Mouse (Mus musculus): Measurements from ENCODE around the gene Casp8. TPM values are rescaled to one million over a fixed set of nuclear protein-coding genes. Genes with fewer than 3 reads are reported as not detected.
"Not testable (repeated sequence)": the region's sequence is repeated elsewhere in the genome, so short reads cannot be mapped to it uniquely, and the experiment has no call there.

Casp8 gene
- 38.3 and 38.9 TPM in 2 replicates for polyA plus RNA-seq (2015; fragmentation: Nextera tagmentation; extraction: Ambion mirVana)

DNA sequence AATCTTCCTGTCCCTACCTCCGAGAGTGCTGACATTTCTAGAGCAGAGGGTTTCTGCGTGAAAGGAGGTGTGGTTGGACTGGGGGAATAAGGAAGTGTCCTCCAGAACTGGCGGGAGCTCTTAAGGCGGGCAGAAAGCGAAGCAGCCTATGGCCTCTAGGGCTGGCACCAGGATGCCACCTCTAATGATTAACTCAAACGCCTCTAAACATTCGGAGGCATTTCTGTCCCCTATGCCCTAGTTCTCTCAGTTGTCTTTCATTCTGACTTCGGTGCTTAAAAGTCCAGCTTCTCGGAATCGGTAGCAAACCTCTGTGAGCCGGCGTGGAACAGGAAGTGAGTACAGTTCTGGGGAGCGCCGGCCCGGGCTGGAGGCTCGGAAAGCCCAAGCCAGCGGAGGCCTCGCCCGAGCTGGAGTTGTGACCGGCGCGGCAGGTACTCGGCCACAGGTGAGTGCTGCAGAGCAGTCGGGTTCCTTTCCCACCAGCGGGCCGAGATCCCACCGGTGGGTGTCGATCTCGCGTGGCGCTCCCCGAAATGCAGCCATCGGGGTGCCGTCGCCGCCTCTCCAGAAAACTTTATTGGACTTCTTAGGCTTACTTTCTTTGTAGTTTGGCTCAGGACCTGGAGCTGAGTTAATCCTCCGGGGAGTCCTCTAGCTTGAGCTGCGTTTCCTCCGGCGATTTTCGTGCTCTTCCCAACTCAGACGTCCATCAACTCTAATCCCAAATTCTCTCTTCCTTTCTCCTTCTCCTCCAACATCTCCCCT lies at the start of gene Casp8:
TSS of gene Casp8 (plus strand) at position 84 of the 768 bp plus-strand sequence.
- Histone ChIP-seq H3K9ac (peak within 1 kb of the TSS; percentile 62), H3K4me3 (peak within 1 kb of the TSS; percentile 55), H3K27me3 (no peaks in the 10 kb centered on the region), H3K27ac (peak within 1 kb of the TSS; percentile 77), H3K36me3 (peaks cover 8% of the 10 kb centered on the region; the same call in 1 of the 2 replicates), H3K4me1 (peaks cover 2% of the 10 kb centered on the region; the same call in 1 of the 2 replicates), H3K4me2 (peak within 1 kb of the TSS; percentile 53), H3K9me3 (no peaks in the 10 kb centered on the region)
- ATAC-seq (ENCODE audit: insufficient number of reproducible peaks, low FRiP score, low TSS enrichment, low read depth), result peak; percentile 71; the same call in 1 of the 2 replicates
- WGBS, result under 1% methylated on average over 42 of the region's 42 CpGs

DNA sequence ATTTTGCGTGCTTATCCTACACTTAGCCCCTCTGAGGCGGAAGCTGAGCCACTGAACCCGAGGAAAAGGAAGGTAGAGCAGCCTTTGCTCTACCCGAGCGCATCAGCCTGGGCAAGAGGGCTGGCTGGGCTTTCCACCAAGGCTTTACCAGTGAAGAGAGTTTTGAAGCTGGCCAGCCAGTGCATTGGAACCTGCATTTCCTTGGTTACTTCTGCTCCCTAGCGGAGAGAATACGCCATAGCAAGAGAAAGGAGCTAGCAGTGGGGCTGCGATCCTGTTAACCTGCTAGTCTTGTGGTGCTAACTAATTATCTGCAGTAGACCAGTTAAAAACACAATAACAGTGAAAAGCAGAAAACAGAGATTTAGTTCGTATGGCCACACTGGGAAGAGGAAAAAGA lies 48.3 kb upstream of the Casp8 start:
- H3K36me3 ChIP-seq, result peaks cover 71% of the 10 kb centered on the region
- no peak overlapping the region for H3K4me3 ChIP-seq
- ATAC-seq (ENCODE audit: insufficient number of reproducible peaks, low FRiP score, low TSS enrichment, low read depth), result no peak
- 69% methylated on average over 9 of the region's 9 CpGs for WGBS
- 0 out of 2 replicates have a peak, but pooled peaks cover 2% of the 10 kb centered on the region for H3K4me1 ChIP-seq
- no peak overlapping the region for H3K9ac ChIP-seq
- no peak overlapping the region for H3K4me2 ChIP-seq
- no peaks in the 10 kb centered on the region for H3K27me3 ChIP-seq
- H3K9me3 ChIP-seq, result no peaks in the 10 kb centered on the region
- H3K27ac ChIP-seq, result no peak overlapping the region

DNA sequence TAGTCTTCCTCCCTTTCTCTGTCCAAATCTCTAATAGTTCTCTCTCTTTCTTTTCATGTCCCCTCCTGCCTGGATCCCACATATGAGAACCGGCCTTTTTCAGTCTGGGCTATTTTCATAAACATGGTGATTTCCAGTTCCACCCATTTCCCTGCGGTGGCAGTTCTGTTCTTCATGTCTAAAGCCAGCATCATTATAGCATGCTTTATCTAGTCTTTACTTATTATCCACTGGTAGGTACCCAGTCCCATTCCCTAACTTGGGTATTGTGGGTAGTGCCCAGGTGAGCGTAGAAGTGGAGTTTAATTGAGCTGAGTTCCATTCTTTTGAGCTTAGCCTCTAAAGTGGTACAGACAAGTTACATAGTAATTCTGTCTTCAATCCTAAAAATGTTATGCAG lies 35.7 kb upstream of the Casp8 start:
- Histone ChIP-seq H3K9ac (no peak overlapping the region), H3K27ac (no peak overlapping the region), H3K4me3 (no peak overlapping the region), H3K4me2 (no peak overlapping the region), H3K36me3 (peaks cover 39% of the 10 kb centered on the region), H3K27me3 (no peaks in the 10 kb centered on the region), H3K4me1 (no peaks in the 10 kb centered on the region), H3K9me3 (no peaks in the 10 kb centered on the region)
- no peak for ATAC-seq (ENCODE audit: insufficient number of reproducible peaks, low FRiP score, low TSS enrichment, low read depth)
- 95% methylated on average over 3 of the region's 3 CpGs for WGBS

DNA sequence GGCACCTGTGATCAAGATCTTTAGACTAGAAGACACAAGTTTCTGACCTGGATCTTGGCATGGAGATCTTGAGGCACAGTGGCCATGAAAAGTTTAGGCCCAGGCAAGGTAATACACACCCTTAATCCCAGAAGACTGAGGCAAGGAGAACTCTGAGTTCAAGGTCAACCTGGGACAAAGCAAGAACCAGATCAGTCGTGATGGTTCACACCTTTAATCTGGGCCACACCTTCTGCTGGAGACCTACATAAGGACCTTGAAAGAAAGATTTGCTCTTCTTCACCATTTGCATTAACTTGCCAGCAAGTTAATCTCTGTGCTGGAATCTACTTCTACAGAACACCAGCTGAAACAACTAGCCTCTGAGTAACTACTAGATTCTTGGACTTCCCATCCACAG lies 34.6 kb upstream of the Casp8 start:
- 72% methylated on average over 1 of the region's 1 CpGs for WGBS
- no peak overlapping the region for H3K4me3 ChIP-seq

DNA sequence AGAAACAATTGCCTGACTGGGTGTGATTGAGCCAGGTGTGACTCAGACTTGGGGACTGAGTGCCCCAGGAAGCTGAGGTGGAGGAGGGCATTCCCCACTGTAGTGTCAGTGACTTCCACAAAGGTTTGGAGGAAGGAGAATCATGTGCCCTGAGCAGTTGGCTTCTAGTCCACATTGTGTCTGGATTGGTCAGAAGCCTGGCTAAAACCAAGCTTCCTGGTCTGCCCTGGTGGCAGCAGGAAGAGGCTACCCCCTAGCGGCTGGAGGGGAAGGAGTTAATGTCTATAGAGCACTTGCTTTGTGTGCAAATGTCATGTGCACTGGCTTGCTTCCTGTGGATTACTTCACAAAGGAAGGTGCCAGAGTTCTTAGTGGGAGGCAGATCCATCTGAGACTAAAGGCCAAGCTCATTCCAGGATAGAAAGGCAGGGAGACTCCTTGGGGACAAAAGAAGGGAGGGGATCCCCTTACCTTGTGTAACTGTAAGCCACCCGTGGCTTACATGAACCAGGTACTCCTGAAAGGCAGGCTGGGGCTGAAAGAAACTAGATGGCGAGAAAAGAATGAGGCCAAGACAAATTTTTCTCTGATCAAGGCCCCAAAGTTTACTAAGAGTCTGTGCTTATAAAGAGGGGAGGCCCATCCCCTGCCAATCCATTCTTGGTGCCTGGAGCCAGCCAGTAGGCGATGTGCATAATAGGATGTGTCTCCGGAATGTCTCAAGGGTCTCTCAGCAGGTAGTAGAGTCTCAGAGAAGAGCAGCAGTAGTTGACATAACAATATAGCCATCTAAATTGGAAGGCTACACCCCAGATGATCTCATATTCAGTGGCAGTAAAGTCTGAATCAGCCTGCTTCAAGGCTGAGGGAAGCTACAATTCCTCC lies 33.5 kb upstream of the Casp8 start:
- not testable (repeated sequence) for ATAC-seq (ENCODE audit: insufficient number of reproducible peaks, low FRiP score, low TSS enrichment, low read depth); H3K9ac ChIP-seq; H3K4me2 ChIP-seq; H3K4me1 ChIP-seq; H3K27me3 ChIP-seq; H3K27ac ChIP-seq; H3K9me3 ChIP-seq; H3K4me3 ChIP-seq
- WGBS, result 81% methylated on average over 5 of the region's 5 CpGs
- H3K36me3 ChIP-seq, result peaks cover 23% of the 10 kb centered on the region

More for the DNA sequence above, 34.6 kb upstream of the Casp8 start:
- Histone ChIP-seq H3K27ac (no peak overlapping the region), H3K9me3 (no peaks in the 10 kb centered on the region), H3K9ac (no peak overlapping the region), H3K36me3 (peaks cover 29% of the 10 kb centered on the region), H3K27me3 (no peaks in the 10 kb centered on the region), H3K4me2 (no peak overlapping the region), H3K4me1 (no peaks in the 10 kb centered on the region)
- no peak for ATAC-seq (ENCODE audit: insufficient number of reproducible peaks, low FRiP score, low TSS enrichment, low read depth)

DNA sequence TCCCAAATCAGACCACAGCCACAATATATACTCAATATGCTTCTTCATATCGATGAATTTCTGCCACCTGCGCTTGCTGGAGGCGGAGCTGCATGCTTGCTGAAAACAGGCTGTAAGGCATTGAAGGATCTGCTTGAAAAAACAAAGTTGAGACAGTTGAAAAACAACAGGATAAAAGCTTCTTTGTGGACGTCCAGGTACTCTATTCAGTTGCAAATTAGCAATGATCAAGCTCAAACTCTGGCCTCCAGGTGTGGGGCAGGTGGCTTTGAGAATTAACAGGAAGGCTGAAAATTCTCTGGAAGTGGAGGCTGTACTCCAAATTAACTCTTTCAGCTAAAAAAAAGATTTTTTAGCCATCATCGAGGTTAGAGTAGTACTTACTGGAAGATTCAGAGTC lies 32.6 kb upstream of the Casp8 start:
- WGBS, result 78% methylated on average over 5 of the region's 5 CpGs
- Histone ChIP-seq H3K36me3 (peaks cover 23% of the 10 kb centered on the region), H3K9me3 (no peaks in the 10 kb centered on the region), H3K4me1 (no peaks in the 10 kb centered on the region), H3K4me2 (no peak overlapping the region), H3K27me3 (no peaks in the 10 kb centered on the region), H3K27ac (no peak overlapping the region), H3K9ac (no peak overlapping the region), H3K4me3 (no peak overlapping the region)
- no peak for ATAC-seq (ENCODE audit: insufficient number of reproducible peaks, low FRiP score, low TSS enrichment, low read depth)

DNA sequence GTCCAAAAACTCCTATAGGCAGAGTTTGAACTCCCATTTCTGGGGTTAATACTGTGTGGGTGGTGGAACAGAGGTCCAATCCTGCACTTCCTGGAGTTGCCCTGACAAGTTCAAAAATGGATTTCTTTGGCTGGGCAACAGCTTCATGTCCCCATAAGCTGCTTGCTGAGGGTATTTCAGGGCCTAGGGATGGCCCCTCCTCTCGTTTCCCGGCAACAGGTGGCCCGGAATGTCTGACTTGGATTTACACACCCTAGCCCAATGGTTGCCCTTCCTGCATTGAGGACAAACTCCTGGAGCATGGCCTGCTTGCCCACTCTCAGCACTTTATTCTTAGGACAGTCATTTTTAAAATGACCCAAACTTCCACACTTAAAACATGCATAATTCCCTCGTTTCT lies 28.7 kb upstream of the Casp8 start:
- not testable (repeated sequence) for H3K27me3 ChIP-seq; H3K9ac ChIP-seq; H3K4me1 ChIP-seq; ATAC-seq (ENCODE audit: insufficient number of reproducible peaks, low FRiP score, low TSS enrichment, low read depth); H3K36me3 ChIP-seq; H3K4me2 ChIP-seq; H3K27ac ChIP-seq; H3K9me3 ChIP-seq; H3K4me3 ChIP-seq
- WGBS, result 75% methylated on average over 4 of the region's 4 CpGs

DNA sequence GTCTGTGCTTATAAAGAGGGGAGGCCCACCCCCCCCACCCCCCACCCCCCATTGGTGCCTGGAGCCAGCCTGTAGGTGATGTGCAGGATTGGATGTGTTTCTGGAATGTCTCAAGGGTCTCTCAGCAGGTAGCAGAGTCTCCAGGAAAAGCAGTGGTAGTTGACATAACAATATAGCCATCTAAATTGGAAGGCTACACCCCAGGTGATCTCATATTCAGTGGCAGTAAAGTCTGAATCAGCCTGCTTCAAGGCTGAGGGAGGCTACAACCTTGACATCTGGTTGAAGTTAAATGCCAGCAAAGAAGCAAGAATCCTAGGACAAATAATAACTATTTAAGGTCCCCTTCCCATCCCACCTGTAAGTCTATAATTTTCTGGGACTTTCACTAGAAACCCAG lies 26.0 kb upstream of the Casp8 start:
- H3K27ac ChIP-seq, result no peak overlapping the region
- H3K9ac ChIP-seq, result no peak overlapping the region
- H3K36me3 ChIP-seq, result no peaks in the 10 kb centered on the region
- no peaks in the 10 kb centered on the region for H3K9me3 ChIP-seq
- no peak overlapping the region for H3K4me3 ChIP-seq
- H3K4me1 ChIP-seq, result no peaks in the 10 kb centered on the region
- no peaks in the 10 kb centered on the region for H3K27me3 ChIP-seq
- no peak overlapping the region for H3K4me2 ChIP-seq
- ATAC-seq (ENCODE audit: insufficient number of reproducible peaks, low FRiP score, low TSS enrichment, low read depth), result no peak

DNA sequence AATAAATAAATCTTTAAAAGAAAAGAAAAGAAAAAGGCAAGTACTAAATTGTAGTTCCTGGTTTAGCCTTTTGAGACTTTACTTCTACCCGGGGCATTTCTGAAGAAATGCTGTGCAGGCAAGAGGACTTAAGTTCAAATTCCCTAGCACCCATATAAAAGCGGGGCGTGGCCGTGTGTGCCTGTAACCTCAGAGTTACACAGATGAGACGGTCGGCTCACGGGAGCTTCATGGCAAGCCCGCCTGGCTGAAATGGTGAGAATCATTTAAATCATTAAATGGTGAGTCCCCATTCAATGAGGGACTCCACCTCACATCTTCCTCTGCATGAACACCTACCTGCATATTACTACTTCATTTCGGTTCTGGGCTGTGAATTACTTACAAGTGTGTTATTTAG lies 25.5 kb upstream of the Casp8 start:
- Histone ChIP-seq H3K9ac (no peak overlapping the region), H3K9me3 (no peaks in the 10 kb centered on the region), H3K27ac (no peak overlapping the region), H3K27me3 (no peaks in the 10 kb centered on the region), H3K36me3 (no peaks in the 10 kb centered on the region), H3K4me2 (no peak overlapping the region), H3K4me3 (no peak overlapping the region), H3K4me1 (no peaks in the 10 kb centered on the region)
- ATAC-seq (ENCODE audit: insufficient number of reproducible peaks, low FRiP score, low TSS enrichment, low read depth), result no peak
- WGBS, result 43% methylated on average over 9 of the region's 9 CpGs

DNA sequence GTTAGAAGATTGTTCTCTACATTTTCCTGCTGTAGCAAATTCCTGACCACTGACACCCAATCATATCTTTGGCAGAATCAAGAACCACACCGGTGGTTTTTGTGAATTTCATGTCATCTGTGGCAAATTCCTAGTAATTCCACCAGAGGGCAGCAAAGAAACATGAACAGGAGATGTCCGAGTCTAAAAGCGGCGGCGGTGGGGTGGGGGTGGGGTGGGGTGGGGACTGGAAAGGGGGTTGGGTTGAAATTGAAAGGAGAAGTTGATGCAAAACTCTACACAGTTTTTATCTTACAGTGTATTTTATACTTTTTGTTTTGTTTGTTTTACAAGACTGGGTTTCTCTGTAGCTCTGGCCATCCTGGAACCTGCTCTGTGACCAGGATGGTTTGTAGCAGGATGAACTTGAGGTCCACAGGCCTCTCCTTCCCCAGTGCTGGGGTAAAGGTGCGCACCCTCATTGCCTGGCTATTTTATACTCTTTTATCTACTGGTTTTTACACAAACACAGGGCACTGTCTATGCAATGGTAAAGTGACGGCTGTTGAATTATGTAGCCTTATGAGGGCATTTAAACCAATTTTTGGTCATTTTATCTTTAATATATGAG lies 25.0 kb upstream of the Casp8 start:
- 24% methylated on average over 7 of the region's 7 CpGs for WGBS
- Histone ChIP-seq H3K27ac (no peak overlapping the region), H3K4me3 (no peak overlapping the region), H3K4me1 (no peaks in the 10 kb centered on the region), H3K4me2 (no peak overlapping the region), H3K36me3 (no peaks in the 10 kb centered on the region), H3K27me3 (no peaks in the 10 kb centered on the region), H3K9me3 (no peaks in the 10 kb centered on the region), H3K9ac (no peak overlapping the region)
- no peak for ATAC-seq (ENCODE audit: insufficient number of reproducible peaks, low FRiP score, low TSS enrichment, low read depth)

DNA sequence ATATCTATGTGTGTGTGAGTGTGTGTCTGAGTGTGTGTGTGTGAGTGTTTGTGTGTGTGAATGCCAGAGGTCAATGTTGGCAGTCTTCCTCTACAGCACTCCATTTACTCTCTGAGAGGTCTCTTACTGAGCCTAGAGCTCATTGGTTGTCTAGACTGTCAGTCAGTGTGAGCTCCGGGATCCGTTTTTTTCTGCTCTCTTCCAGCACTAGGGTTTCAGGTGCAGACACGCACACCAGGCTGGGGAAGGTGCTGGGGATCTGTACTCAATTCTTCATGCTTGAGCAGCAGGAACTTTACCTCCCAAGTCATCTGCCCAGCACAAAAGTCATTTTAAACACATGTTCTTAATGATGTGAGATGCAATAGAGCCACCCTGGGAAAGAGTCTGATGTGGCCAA lies 23.1 kb upstream of the Casp8 start:
- no peak overlapping the region for H3K9ac ChIP-seq
- H3K9me3 ChIP-seq, result no peaks in the 10 kb centered on the region
- ATAC-seq (ENCODE audit: insufficient number of reproducible peaks, low FRiP score, low TSS enrichment, low read depth), result no peak
- no peak overlapping the region for H3K4me2 ChIP-seq
- H3K36me3 ChIP-seq, result no peaks in the 10 kb centered on the region
- H3K27ac ChIP-seq, result no peak overlapping the region
- H3K4me1 ChIP-seq, result no peaks in the 10 kb centered on the region
- no peaks in the 10 kb centered on the region for H3K27me3 ChIP-seq
- no peak overlapping the region for H3K4me3 ChIP-seq
- WGBS, result 57% methylated on average over 3 of the region's 3 CpGs

DNA sequence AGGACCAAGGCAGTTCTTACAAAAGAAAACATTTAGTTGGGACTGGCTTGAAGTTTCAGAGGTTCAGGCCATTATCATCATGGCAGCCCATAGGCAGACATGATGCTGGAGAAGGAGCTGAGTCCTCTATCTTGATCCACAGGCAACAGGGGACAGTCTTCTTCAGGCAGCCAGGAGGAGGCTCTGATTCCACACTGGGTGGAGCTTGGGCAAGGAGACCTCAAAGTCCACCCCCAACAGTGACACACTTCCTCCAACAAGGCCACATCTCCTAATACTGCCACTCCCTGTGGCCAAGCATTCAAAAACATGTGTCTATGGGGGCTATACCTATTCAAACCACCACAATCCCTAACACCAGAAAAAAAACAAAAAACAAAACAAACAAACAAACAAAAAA lies 21.9 kb upstream of the Casp8 start:
- Histone ChIP-seq H3K9ac (no peak overlapping the region), H3K4me3 (no peak overlapping the region), H3K27ac (no peak overlapping the region), H3K4me2 (no peak overlapping the region), H3K36me3 (no peaks in the 10 kb centered on the region), H3K4me1 (no peaks in the 10 kb centered on the region), H3K9me3 (no peaks in the 10 kb centered on the region), H3K27me3 (no peaks in the 10 kb centered on the region)
- ATAC-seq (ENCODE audit: insufficient number of reproducible peaks, low FRiP score, low TSS enrichment, low read depth), result no peak

Data from limb, embryonic 15.5 days (tissue).